12 mouse cellular contexts compared by ENCODE assay signal in the genomic region with DNA sequence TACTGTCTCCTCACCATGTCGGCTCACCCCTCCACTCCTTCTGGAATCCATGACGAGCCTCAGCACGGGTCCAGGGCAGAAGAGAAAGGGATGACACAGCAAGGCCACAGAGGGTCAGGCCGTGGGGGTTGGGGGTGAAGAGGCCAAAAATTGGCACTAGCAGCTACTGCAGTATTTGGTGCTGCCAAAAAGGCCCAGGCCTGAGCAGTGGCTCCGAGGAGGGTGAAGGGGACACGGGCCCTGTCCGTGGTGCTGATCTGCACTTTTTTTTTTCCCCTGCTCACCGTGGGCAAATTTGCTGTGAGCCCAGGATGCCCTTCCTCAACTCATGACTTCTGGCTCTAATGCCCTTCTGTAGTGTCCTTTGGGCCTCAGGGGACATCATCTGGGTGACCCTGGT. TPM values are rescaled to one million over a fixed set of nuclear protein-coding genes. Genes with fewer than 3 reads are reported as not detected.
DNase-seq lines count a peak whose midpoint lies in the region; ATAC-seq and TF ChIP-seq lines count a peak whose summit lies in the region.
"Had no signal": no experiment of that assay in that cellular context is flagged by ENCODE, and none has a peak within 500 bp of the region (broad histone marks: within the 10 kb centered on the region; RNA-seq: fewer than 3 reads in every experiment).

No protein-coding gene starts in this region.

- no peaks in the 10 kb centered on the region for H3K4me1 ChIP-seq in lung, embryonic 14.5 days (ENCODE audit: insufficient read depth)
- H3K4me1 ChIP-seq in embryonic facial prominence, embryonic 10.5 days, result peaks cover 37% of the 10 kb centered on the region
- peaks cover 29% of the 10 kb centered on the region for H3K4me1 ChIP-seq in hindbrain, embryonic 14.5 days (replicated peaks; ENCODE audit: control insufficient read depth, insufficient read depth, low read length)
- peaks cover 65% of the 10 kb centered on the region for H3K4me1 ChIP-seq in neural tube, embryonic 13.5 days (replicated peaks)
- H3K4me1 ChIP-seq in intestine, embryonic 15.5 days (replicated peaks), result peaks cover 5% of the 10 kb centered on the region; the same call in 1 of the 2 replicates

- ATAC-seq in lung, embryonic 14.5 days (ENCODE audit: insufficient read depth), result no peak
- no peak for ATAC-seq in hindbrain, embryonic 14.5 days (ENCODE audit: low FRiP score)
- no peak for ATAC-seq in neural tube, embryonic 13.5 days (ENCODE audit: low read depth)
- ATAC-seq in intestine, embryonic 15.5 days, result no peak

- no peak overlapping the region for H3K27ac ChIP-seq in lung, embryonic 14.5 days (ENCODE audit: low read depth)
- H3K27ac ChIP-seq in embryonic facial prominence, embryonic 10.5 days (replicated peaks), result no peak overlapping the region
- H3K27ac ChIP-seq in hindbrain, embryonic 14.5 days, result no peak overlapping the region
- no peak overlapping the region for H3K27ac ChIP-seq in neural tube, embryonic 13.5 days (replicated peaks)
- H3K27ac ChIP-seq in intestine, embryonic 15.5 days, result no peak overlapping the region

- no peaks in the 10 kb centered on the region for H3K36me3 ChIP-seq in lung, embryonic 14.5 days (ENCODE audit: insufficient read depth)
- no peaks in the 10 kb centered on the region for H3K36me3 ChIP-seq in embryonic facial prominence, embryonic 10.5 days (replicated peaks)
- H3K36me3 ChIP-seq in hindbrain, embryonic 14.5 days (replicated peaks; ENCODE audit: control insufficient read depth, insufficient read depth), result peaks cover 28% of the 10 kb centered on the region; the same call in 1 of the 2 replicates
- H3K36me3 ChIP-seq in neural tube, embryonic 13.5 days, result peaks cover 31% of the 10 kb centered on the region
- no peaks in the 10 kb centered on the region for H3K36me3 ChIP-seq in intestine, embryonic 15.5 days

- no peaks in the 10 kb centered on the region for H3K9me3 ChIP-seq in lung, embryonic 14.5 days (ENCODE audit: low read depth, low read length)
- H3K9me3 ChIP-seq in embryonic facial prominence, embryonic 10.5 days, result no peaks in the 10 kb centered on the region
- no peaks in the 10 kb centered on the region for H3K9me3 ChIP-seq in hindbrain, embryonic 14.5 days (ENCODE audit: control insufficient read depth, low read length)
- H3K9me3 ChIP-seq in neural tube, embryonic 13.5 days, result no peaks in the 10 kb centered on the region
- no peaks in the 10 kb centered on the region for H3K9me3 ChIP-seq in intestine, embryonic 15.5 days

- H3K4me2 ChIP-seq in lung, embryonic 14.5 days, result no peak overlapping the region
- H3K4me2 ChIP-seq in hindbrain, embryonic 14.5 days (replicated peaks), result peak overlapping the region; percentile 52
- H3K4me2 ChIP-seq in neural tube, embryonic 13.5 days, result peak overlapping the region; percentile 71
- no peak overlapping the region for H3K4me2 ChIP-seq in intestine, embryonic 15.5 days (replicated peaks)

- DNase-seq in lung, embryonic 14.5 days, result peak; percentile 72
- no peak for DNase-seq in lung, adult 18-20 months
- peak; percentile 61 for DNase-seq in embryonic facial prominence, embryonic 10.5 days (ENCODE audit: low spot score)
- no peak for DNase-seq in hindbrain, embryonic 14.5 days (ENCODE audit: low spot score)
- no peak for DNase-seq in layer of hippocampus, postnatal 14 days (ENCODE audit: low spot score in 2 of 2)
- DNase-seq in kidney, postnatal 14 days, result no peak
- DNase-seq: kidney, adult 8-10 months had no signal

- H3K9ac ChIP-seq in lung, embryonic 14.5 days, result no peak overlapping the region
- H3K9ac ChIP-seq in hindbrain, embryonic 14.5 days, result peak overlapping the region; percentile 90; the same call in 1 of the 2 replicates
- H3K9ac ChIP-seq in neural tube, embryonic 13.5 days, result peak overlapping the region; percentile 95
- H3K9ac ChIP-seq in intestine, embryonic 15.5 days, result no peak overlapping the region

- WGBS in lung, embryonic 14.5 days, result 9% methylated on average over 8 of the region's 8 CpGs
- WGBS in embryonic facial prominence, embryonic 10.5 days, result 23% methylated on average over 8 of the region's 8 CpGs
- 26% methylated on average over 8 of the region's 8 CpGs for WGBS in hindbrain, embryonic 14.5 days
- 27% methylated on average over 8 of the region's 8 CpGs for WGBS in neural tube, embryonic 13.5 days
- WGBS in intestine, embryonic 15.5 days, result 19% methylated on average over 8 of the region's 8 CpGs

- H3K27me3 ChIP-seq in lung, embryonic 14.5 days (ENCODE audit: insufficient read depth, low read length), result peaks cover 22% of the 10 kb centered on the region
- peaks cover 56% of the 10 kb centered on the region for H3K27me3 ChIP-seq in embryonic facial prominence, embryonic 10.5 days (replicated peaks; ENCODE audit: low read depth, poor library complexity, severe bottlenecking)
- no peaks in the 10 kb centered on the region for H3K27me3 ChIP-seq in hindbrain, embryonic 14.5 days (ENCODE audit: control insufficient read depth, insufficient read depth, low read length)
- no peaks in the 10 kb centered on the region; the same call in 1 of the 2 replicates for H3K27me3 ChIP-seq in neural tube, embryonic 13.5 days
- peaks cover 32% of the 10 kb centered on the region for H3K27me3 ChIP-seq in intestine, embryonic 15.5 days (replicated peaks)

- H3K4me3 ChIP-seq in lung, embryonic 14.5 days (ENCODE audit: low read depth, low read length), result no peak overlapping the region
- H3K4me3 ChIP-seq in embryonic facial prominence, embryonic 10.5 days, result no peak overlapping the region
- peak overlapping the region; percentile 75 for H3K4me3 ChIP-seq in hindbrain, embryonic 14.5 days (replicated peaks; ENCODE audit: low read length)
- peak overlapping the region; percentile 67 for H3K4me3 ChIP-seq in neural tube, embryonic 13.5 days
- no peak overlapping the region for H3K4me3 ChIP-seq in intestine, embryonic 15.5 days (replicated peaks)

- TF ChIP-seq CTCF in lung, embryonic 14.5 days (IDR thresholded peaks at IDR 0.05; ENCODE audit: low read depth), result no peak

RNA-seq across cellular contexts. Expression of a gene that starts 6.0 kb away (rescaled TPM):
- polyA plus RNA-seq in lung, embryonic 14.5 days (2014; fragmentation: Nextera tagmentation; extraction: Ambion mirVana), result not detected in 2 replicates
- polyA plus RNA-seq in embryonic facial prominence, embryonic 10.5 days (2016; fragmentation: Nextera tagmentation; extraction: Ambion mirVana), result not detected in 2 replicates
- polyA plus RNA-seq in hindbrain, embryonic 14.5 days (2014; fragmentation: Nextera tagmentation; extraction: Ambion mirVana), result 0.74 TPM in 1 of 2 replicates, not detected in the other
- polyA plus RNA-seq in neural tube, embryonic 13.5 days (2015; fragmentation: Nextera tagmentation; extraction: Ambion mirVana), result not detected in 2 replicates
- total RNA-seq in layer of hippocampus, postnatal 14 days (2021), result not detected
- polyA plus RNA-seq in intestine, embryonic 15.5 days (2015; fragmentation: Nextera tagmentation; extraction: Ambion mirVana), result not detected in 2 replicates
- total RNA-seq: liver, adult 2 months; monocyte, adult 5-6 weeks had no signal
- polyA plus RNA-seq: frontal cortex, adult 2 months; liver, adult 2 months had no signal

RNA-seq across cellular contexts. Expression of a gene that starts 21.8 kb away (rescaled TPM):
- 0.33 and 0.80 TPM in 2 replicates for polyA plus RNA-seq in lung, embryonic 14.5 days (2014; fragmentation: Nextera tagmentation; extraction: Ambion mirVana)
- 3.1 and 5.5 TPM in 2 replicates for polyA plus RNA-seq in embryonic facial prominence, embryonic 10.5 days (2016; fragmentation: Nextera tagmentation; extraction: Ambion mirVana)
- polyA plus RNA-seq in hindbrain, embryonic 14.5 days (2014; fragmentation: Nextera tagmentation; extraction: Ambion mirVana), result 16.5 and 25.7 TPM in 2 replicates
- polyA plus RNA-seq in neural tube, embryonic 13.5 days (2015; fragmentation: Nextera tagmentation; extraction: Ambion mirVana), result 8.2 and 9.5 TPM in 2 replicates
- total RNA-seq in layer of hippocampus, postnatal 14 days (2021), result 10 to 100 TPM; 22.8 to 25.8 TPM
- 0.75 and 1.0 TPM in 2 replicates for polyA plus RNA-seq in intestine, embryonic 15.5 days (2015; fragmentation: Nextera tagmentation; extraction: Ambion mirVana)
- total RNA-seq: liver, adult 2 months; monocyte, adult 5-6 weeks had no signal
- polyA plus RNA-seq: liver, adult 2 months had no signal

RNA-seq across cellular contexts. Expression of a gene that starts 27.9 kb away (rescaled TPM):
- polyA plus RNA-seq in lung, embryonic 14.5 days (2014; fragmentation: Nextera tagmentation; extraction: Ambion mirVana), result 0.17 and 0.88 TPM in 2 replicates
- polyA plus RNA-seq in embryonic facial prominence, embryonic 10.5 days (2016; fragmentation: Nextera tagmentation; extraction: Ambion mirVana), result 0.80 and 1.2 TPM in 2 replicates
- polyA plus RNA-seq in hindbrain, embryonic 14.5 days (2014; fragmentation: Nextera tagmentation; extraction: Ambion mirVana), result 53.2 and 54.7 TPM in 2 replicates
- polyA plus RNA-seq in neural tube, embryonic 13.5 days (2015; fragmentation: Nextera tagmentation; extraction: Ambion mirVana), result 36.8 and 40.6 TPM in 2 replicates
- total RNA-seq in layer of hippocampus, postnatal 14 days (2021), result 100 to 1,000 TPM; 109 to 112 TPM
- 1.2 and 1.5 TPM in 2 replicates for polyA plus RNA-seq in intestine, embryonic 15.5 days (2015; fragmentation: Nextera tagmentation; extraction: Ambion mirVana)
- total RNA-seq: liver, adult 2 months; monocyte, adult 5-6 weeks had no signal

RNA-seq across cellular contexts. Expression of a gene that starts 33.1 kb away (rescaled TPM):
- polyA plus RNA-seq in lung, embryonic 14.5 days (2014; fragmentation: Nextera tagmentation; extraction: Ambion mirVana), result 278 and 300 TPM in 2 replicates
- polyA plus RNA-seq in embryonic facial prominence, embryonic 10.5 days (2016; fragmentation: Nextera tagmentation; extraction: Ambion mirVana), result 390 and 408 TPM in 2 replicates
- 177 and 182 TPM in 2 replicates for polyA plus RNA-seq in hindbrain, embryonic 14.5 days (2014; fragmentation: Nextera tagmentation; extraction: Ambion mirVana)
- polyA plus RNA-seq in neural tube, embryonic 13.5 days (2015; fragmentation: Nextera tagmentation; extraction: Ambion mirVana), result 216 and 230 TPM in 2 replicates
- 10 to 100 TPM; 49.0 to 51.8 TPM for total RNA-seq in layer of hippocampus, postnatal 14 days (2021)
- polyA plus RNA-seq in intestine, embryonic 15.5 days (2015; fragmentation: Nextera tagmentation; extraction: Ambion mirVana), result 248 and 256 TPM in 2 replicates

RNA-seq across cellular contexts. Expression of a gene that starts 36.4 kb away (rescaled TPM):
- 19.9 and 26.7 TPM in 2 replicates for polyA plus RNA-seq in lung, embryonic 14.5 days (2014; fragmentation: Nextera tagmentation; extraction: Ambion mirVana)
- 49.3 and 57.0 TPM in 2 replicates for polyA plus RNA-seq in embryonic facial prominence, embryonic 10.5 days (2016; fragmentation: Nextera tagmentation; extraction: Ambion mirVana)
- 10.1 and 11.1 TPM in 2 replicates for polyA plus RNA-seq in hindbrain, embryonic 14.5 days (2014; fragmentation: Nextera tagmentation; extraction: Ambion mirVana)
- 19.0 and 19.9 TPM in 2 replicates for polyA plus RNA-seq in neural tube, embryonic 13.5 days (2015; fragmentation: Nextera tagmentation; extraction: Ambion mirVana)
- 10 to 100 TPM; 27.6 to 34.7 TPM for total RNA-seq in layer of hippocampus, postnatal 14 days (2021)
- 23.2 and 25.1 TPM in 2 replicates for polyA plus RNA-seq in intestine, embryonic 15.5 days (2015; fragmentation: Nextera tagmentation; extraction: Ambion mirVana)

Comparison
In these comparisons a context has a peak if more than half of its experiments do, and no peak if none do; other contexts are left out.
1. DNase-seq: peak in lung, embryonic 14.5 days (single experiment) and embryonic facial prominence, embryonic 10.5 days (single experiment); none in lung, adult 18-20 months (0 of 2), hindbrain, embryonic 14.5 days (single experiment), layer of hippocampus, postnatal 14 days (0 of 2) and kidney, postnatal 14 days (single experiment).
2. H3K4me2 ChIP-seq: peak in hindbrain, embryonic 14.5 days (single experiment) and neural tube, embryonic 13.5 days (single experiment); none in lung, embryonic 14.5 days (single experiment) and intestine, embryonic 15.5 days (single experiment).
3. H3K4me3 ChIP-seq: peak in hindbrain, embryonic 14.5 days (single experiment) and neural tube, embryonic 13.5 days (single experiment); none in lung, embryonic 14.5 days (single experiment), embryonic facial prominence, embryonic 10.5 days (single experiment) and intestine, embryonic 15.5 days (single experiment).
4. H3K9ac ChIP-seq: peak in hindbrain, embryonic 14.5 days (single experiment) and neural tube, embryonic 13.5 days (single experiment); none in lung, embryonic 14.5 days (single experiment) and intestine, embryonic 15.5 days (single experiment).
5. RNA of a gene that starts 27.9 kb away (polyA plus RNA-seq): 53.2 to 54.7 TPM in hindbrain, embryonic 14.5 days and 36.8 to 40.6 TPM in neural tube, embryonic 13.5 days; 1.2 to 1.5 TPM in intestine, embryonic 15.5 days, 0.80 to 1.2 TPM in embryonic facial prominence, embryonic 10.5 days and 0.17 to 0.88 TPM in lung, embryonic 14.5 days; every median in the first group is over 10 times any median in the second.